Mouse (Mus musculus): ENCODE results near the gene Nit1. TPM values are rescaled to one million over a fixed set of nuclear protein-coding genes. Genes with fewer than 3 reads are reported as not detected.
"Not testable (repeated sequence)": the region's sequence is repeated elsewhere in the genome, so short reads cannot be mapped to it uniquely, and the experiment has no call there.

Gene Nit1
- total RNA-seq, 2 experiments from 2014 or later, result 45.9 to 49.5 TPM

- DNase-seq, result no peak
Measured at GRCm38 (mm10) chr1:171349210-171349609, 3.8 kb upstream of the Nit1 start.

DNA sequence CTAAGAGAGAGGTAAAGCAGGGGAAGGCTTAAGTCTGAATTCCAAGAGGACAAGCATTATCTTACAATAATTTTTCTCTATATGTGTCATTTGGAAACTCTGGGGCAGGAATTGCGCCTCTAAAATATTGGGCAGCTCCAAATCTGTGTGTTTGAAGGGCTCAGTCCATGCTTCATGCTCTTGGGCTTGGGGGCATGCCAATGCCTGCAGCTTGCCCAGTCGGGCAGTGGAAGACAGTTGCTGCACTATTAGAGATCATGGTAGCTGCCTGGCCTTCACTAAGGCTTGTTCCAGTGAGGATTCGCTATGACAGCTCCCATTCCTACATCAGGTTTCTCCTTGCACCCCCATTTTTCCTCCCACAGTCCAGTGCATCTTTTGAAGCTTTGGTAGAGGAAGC lies 3.2 kb upstream of the Nit1 start:
- DNase-seq, result no peak

GRCm38 (mm10) chr1:171346095-171346450 lies 627 bp upstream of the Nit1 start:
- no peak for DNase-seq

DNA sequence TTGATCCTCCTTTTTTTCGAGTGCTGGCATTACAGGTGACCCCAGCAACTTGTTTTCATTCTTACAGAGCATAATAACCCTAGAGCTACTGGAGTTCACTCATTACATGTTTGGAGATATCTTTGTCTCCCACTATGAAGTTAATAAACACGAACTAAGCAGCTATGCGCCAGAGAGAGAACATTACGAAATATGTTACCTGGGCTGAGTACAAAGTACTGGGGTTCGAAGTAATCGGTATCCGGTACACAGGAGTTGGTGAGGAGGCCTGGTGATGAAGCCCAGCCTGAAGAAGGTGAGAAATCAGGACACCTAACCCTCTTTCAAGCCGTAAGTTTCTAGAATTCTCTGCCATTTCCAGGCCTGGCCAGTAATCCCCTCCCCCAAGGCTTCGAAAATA lies 731 bp downstream of the Nit1 start:
- DNase-seq, result no peak

DNA sequence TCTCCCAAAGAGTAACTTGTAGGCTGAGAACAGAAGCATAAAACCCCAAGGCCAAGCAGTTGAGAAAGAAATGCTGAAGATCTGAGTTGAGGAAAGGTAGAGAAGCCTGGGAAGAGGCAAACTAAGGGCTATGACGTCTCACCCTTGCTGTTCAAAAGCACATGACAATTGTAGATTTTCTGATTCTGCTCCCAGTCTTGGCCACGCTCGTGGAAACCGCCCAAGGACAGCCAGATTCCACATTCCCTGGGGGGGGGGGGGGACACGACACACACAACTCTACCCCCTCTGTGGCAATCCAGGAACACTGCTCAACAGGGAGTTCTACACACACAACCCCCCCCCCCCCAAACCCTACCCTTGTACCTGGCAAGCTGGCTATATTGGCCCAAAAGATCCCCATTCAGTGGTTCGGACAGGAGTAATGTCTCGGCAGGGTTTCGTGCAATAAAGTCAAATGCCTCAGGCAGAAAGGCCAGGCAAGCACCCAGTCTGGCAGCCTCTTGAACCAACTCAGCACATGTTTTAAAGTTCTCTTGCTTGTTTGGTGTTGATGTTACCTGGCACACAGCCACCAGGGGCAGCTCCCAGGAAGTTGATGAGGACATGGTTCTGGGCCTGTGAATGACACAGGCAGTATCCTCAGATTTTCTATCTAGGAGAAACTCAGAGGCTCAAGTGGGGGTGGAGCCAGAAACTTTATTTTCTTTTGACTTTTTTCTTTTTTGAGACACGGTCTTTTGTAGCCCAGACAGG lies 1.3 kb downstream of the Nit1 start:
- DNase-seq, result no peak

- DNase-seq, result no peak
Measured at GRCm38 (mm10) chr1:171342262-171343207, 2.9 kb downstream of the Nit1 start.

GRCm38 (mm10) chr1:171330216-171330560 lies 15.3 kb downstream of the Nit1 start:
- no peak for DNase-seq

- DNase-seq, result peak in 1 of 2 experiments; percentile 29
Measured at GRCm38 (mm10) chr1:171329433-171330215, 15.8 kb downstream of the Nit1 start.

- DNase-seq, result peak; percentile 94
Measured at GRCm38 (mm10) chr1:171328839-171329432, 16.5 kb downstream of the Nit1 start, which contains the start of gene Dedd. Dedd (plus strand) TSS chr1:171329145.

GRCm38 (mm10) chr1:171328244-171328643 lies 17.2 kb downstream of the Nit1 start:
- DNase-seq, result no peak

DNA sequence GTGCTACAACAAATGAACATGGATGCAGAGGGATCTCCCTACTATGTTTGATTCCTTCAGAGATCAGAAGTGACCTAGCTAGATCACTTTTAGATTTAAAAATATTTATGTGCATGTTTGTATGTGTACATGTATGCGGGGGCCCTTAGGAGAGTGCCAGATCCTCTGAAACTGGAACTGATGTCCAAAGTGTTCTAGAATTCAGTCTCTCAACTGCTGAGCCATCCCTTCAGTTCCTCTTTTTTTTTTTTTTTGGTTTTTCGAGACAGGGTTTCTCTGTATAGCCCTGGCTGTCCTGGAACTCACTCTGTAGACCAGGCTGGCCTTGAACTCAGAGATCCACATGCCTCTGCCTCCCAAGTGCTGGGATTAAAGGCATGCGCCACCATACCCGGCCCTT lies 18.9 kb downstream of the Nit1 start:
- not testable (repeated sequence) for DNase-seq

GRCm38 (mm10) chr1:171325571-171325970 lies 19.9 kb downstream of the Nit1 start:
- no peak for DNase-seq

GRCm38 (mm10) chr1:171322012-171322411 lies 23.4 kb downstream of the Nit1 start:
- DNase-seq, result no peak

GRCm38 (mm10) chr1:171321415-171321814 lies 24.0 kb downstream of the Nit1 start:
- DNase-seq, result no peak

GRCm38 (mm10) chr1:171320151-171320550 lies 25.3 kb downstream of the Nit1 start:
- no peak for DNase-seq

DNA sequence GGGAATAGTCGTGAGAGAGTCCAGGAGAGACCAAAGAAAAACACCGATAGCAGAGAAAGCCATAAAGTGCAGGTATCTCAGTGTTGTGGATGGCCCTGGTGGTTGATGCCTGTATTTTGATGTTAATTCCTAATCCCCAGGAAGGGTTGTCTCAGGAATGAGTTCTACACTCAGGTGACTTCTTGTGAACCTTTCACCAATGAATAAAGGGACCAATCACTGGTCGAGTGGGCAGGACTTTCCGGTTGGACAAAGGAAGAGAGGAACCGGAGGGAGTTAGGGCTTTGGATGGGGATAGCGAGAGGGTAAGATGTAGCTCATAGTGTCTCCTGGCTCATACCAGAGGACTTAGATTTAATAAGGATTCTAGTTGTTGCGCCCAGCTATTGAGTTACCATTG lies 25.7 kb downstream of the Nit1 start:
- DNase-seq, result no peak

GRCm38 (mm10) chr1:171309321-171309720 lies 36.1 kb downstream of the Nit1 start:
- no peak for DNase-seq

DNA sequence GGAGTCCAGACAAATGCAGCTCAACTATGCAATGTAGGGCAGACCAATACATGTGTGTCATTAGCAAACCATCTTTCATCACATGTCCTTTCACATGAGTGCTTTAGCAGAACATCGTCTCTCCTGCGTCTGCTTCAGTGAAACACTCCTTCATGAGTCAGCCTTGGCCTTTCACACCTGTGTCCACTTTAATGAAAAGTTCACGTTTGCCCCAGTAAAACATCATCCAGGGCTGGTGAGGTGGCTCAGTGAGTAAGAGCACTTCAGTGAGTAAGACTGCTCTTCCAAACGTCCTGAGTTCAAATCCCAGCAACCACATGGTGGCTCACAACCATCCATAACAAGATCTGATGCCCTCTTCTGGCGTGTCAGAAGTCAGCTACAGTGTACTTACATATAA lies 39.3 kb downstream of the Nit1 start:
- not testable (repeated sequence) for DNase-seq

DNA sequence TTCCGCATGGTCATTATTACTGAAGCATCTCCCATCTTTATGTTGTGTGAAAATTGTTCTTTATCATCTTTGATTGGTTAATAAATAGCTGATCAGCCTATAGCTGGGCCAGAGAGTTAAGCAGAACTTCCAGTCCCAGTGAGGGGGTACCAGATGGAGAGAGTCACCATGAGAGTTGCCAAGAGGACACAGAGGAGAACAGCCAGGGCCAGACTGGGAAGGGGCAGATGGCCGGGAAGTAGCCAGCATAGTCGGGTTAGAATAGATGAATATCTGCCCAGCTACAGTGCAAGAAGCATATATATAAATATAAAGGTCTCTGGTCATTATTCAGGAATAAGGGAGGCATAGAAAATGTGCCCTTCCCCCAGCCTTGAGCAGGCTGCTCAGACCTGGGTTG lies 47.2 kb downstream of the Nit1 start:
- no peak for DNase-seq

- no peak for DNase-seq
Measured at GRCm38 (mm10) chr1:171295063-171295402, 50.4 kb downstream of the Nit1 start.

DNA sequence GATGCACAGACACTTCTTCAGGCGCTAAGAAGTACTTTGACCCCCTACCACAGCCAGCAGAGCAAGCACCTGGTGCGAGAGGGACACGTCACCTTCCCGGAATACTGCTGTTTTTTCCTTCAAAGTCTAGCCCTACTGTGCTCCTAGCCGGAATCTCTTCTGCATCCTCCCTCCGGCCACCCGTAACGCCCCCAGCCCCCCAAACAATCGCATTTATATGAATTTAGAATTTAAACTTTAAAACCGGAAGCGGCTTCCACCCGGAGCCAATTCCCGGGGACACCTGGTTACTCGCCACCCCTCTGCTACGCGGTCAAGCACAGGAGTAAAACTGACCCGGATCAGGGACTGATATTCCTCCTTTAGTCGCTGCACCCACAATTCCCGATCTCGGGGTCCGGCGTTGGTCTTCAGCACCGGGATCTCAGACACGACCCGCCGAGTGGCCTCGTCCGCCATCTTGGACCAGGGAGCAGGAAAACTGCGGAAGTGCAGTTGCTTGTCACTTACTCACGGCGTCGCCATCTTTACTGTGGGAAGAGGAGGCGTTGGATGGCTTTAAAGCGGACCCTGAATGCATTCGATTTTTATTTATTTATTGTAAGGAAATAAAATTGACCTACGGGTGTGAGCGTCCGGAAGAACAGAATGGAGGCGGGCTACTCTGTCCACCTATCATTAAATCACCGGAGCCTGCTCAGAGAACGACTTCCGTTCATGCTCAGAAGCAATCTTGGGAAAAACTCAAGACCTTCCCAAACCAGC lies 51.0 kb downstream of the Nit1 start, which contains the start of gene Ufc1:
TSS of gene Ufc1 (minus strand) at position 727 of the 765 bp plus-strand sequence.
- peak; percentile 86 to 87 for DNase-seq

- DNase-seq, result no peak
Measured at GRCm38 (mm10) chr1:171293906-171294297, 51.5 kb downstream of the Nit1 start.
